Mouse (Mus musculus): ENCODE data around the gene Tbc1d7.

DNA sequence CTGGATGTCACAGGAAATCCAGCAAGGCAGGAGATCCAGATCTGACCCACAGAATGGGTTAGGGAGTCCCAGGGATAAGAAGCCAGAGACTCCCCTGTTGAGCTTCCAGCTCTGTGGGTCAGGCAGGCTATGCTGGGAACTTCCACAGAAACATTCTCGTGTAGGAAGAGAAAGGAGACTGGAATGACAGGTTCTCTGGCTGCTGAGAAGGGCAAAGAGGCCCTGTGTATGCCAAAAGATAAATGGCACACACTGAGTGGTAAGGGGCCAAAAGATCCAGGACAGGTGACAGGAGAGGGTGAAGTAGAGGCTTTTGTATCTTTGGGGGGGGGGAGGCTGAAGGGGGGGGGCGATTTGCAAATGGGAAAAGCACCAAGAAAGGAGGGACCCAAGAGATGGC is 20.0 kb upstream of the Tbc1d7 start:
- TF ChIP-seq CTCF (IDR thresholded peaks at IDR 0.05; ENCODE audit: low read depth) = no peak
- TF ChIP-seq EP300 (IDR thresholded peaks at IDR 0.05; ENCODE audit: low read depth) = no peak

Measured in liver, embryonic 14.5 days (tissue).